Mouse (Mus musculus): Measurements from ENCODE around the gene Sf3a2. TPM values are rescaled to one million over a fixed set of nuclear protein-coding genes. Genes with fewer than 3 reads are reported as not detected.

Sf3a2 gene
- total and polyA plus RNA-seq, 3 experiments: 50.4 to 210 TPM; not detected in 1

- Histone ChIP-seq H3K27ac (ENCODE audit: control insufficient read depth, low read depth, low read length) (no peak overlapping the region), H3K4me1 (ENCODE audit: control insufficient read depth in 1 of 2, insufficient read depth in 2 of 2, low read length in 2 of 2) (peaks cover 0 to 12% of the 10 kb centered on the region in 2 experiments; a peak in 1 of 4 replicates), H3K4me3 (ENCODE audit: control insufficient read depth in 1 of 2, insufficient read depth in 1 of 2, low read depth in 2 of 2, low read length in 2 of 2) (no peak overlapping the region), H3K9ac (ENCODE audit: control insufficient read depth, low read depth, low read length, poor library complexity, severe bottlenecking) (no peak overlapping the region), H3K79me2 (ENCODE audit: control insufficient read depth, insufficient read depth, low read length, poor library complexity) (peaks cover 39% of the 10 kb centered on the region), H3K36me3 (ENCODE audit: control insufficient read depth in 1 of 2, insufficient read depth in 2 of 2, low read length in 2 of 2) (peaks cover 0 to 6% of the 10 kb centered on the region in 2 experiments; a peak in 1 of 4 replicates), H3K27me3 (ENCODE audit: control insufficient read depth in 1 of 2, insufficient read depth in 2 of 2, low read length in 2 of 2) (no peaks in the 10 kb centered on the region), H3K9me3 (replicated peaks; ENCODE audit: insufficient read depth, low read length) (no peaks in the 10 kb centered on the region)
- DNase-seq (ENCODE audit: low read depth, low spot score): no peak
- TF ChIP-seq E2F4 (IDR thresholded peaks at IDR 0.05; ENCODE audit: borderline replicate concordance, low read depth, low read length) (no peak), BHLHE40 (IDR thresholded peaks at IDR 0.05; ENCODE audit: borderline replicate concordance, low read depth, low read length) (no peak), GABPA (IDR thresholded peaks at IDR 0.05; ENCODE audit: low read depth, low read length) (no peak), POLR2A (IDR thresholded peaks at IDR 0.05; ENCODE audit: control insufficient read depth in 1 of 2, insufficient read depth in 1 of 2, low read depth in 1 of 2, low read length in 2 of 2, poor library complexity in 1 of 2) (no peak; a peak in 1 of 4 replicates), USF1 (IDR thresholded peaks at IDR 0.05; ENCODE audit: low read depth, low read length) (no peak), ZKSCAN1 (IDR thresholded peaks at IDR 0.05; ENCODE audit: low read depth, low read length) (no peak), KAT2A (conservative IDR thresholded peaks at IDR 0.05; ENCODE audit: low read depth, low read length) (no peak), NRF1 (IDR thresholded peaks at IDR 0.05; ENCODE audit: insufficient read depth, low read depth, low read length, poor library complexity, severe bottlenecking) (no peak), EP300 (IDR thresholded peaks at IDR 0.05; ENCODE audit: low read depth in 1 of 2, low read length in 2 of 2) (no peak), ZMIZ1 (IDR thresholded peaks at IDR 0.05; ENCODE audit: low read depth, low read length) (no peak)
Observed at GRCm38 (mm10) chr10:80802204-80802912, 4.4 kb downstream of the Sf3a2 start.

GRCm38 (mm10) chr10:80802996-80803395 is 5.0 kb downstream of the Sf3a2 start:
- TF ChIP-seq JUND (IDR thresholded peaks at IDR 0.05; ENCODE audit: low read depth, low read length) (no peak), MXI1 (IDR thresholded peaks at IDR 0.05; ENCODE audit: low read depth, low read length) (no peak), MYC (IDR thresholded peaks at IDR 0.05; ENCODE audit: low read depth, low read length) (no peak), MYB (IDR thresholded peaks at IDR 0.05; ENCODE audit: low read depth, low read length) (no peak), ZMIZ1 (IDR thresholded peaks at IDR 0.05; ENCODE audit: low read depth, low read length) (no peak), TAL1 (IDR thresholded peaks at IDR 0.05; ENCODE audit: low read length) (no peak), SMC3 (IDR thresholded peaks at IDR 0.05; ENCODE audit: low read depth, low read length) (no peak), SIN3A (IDR thresholded peaks at IDR 0.05; ENCODE audit: low read length) (no peak), CHD2 (IDR thresholded peaks at IDR 0.05; ENCODE audit: low read length) (no peak), EP300 (IDR thresholded peaks at IDR 0.05; ENCODE audit: low read depth in 1 of 2, low read length in 2 of 2) (no peak), UBTF (IDR thresholded peaks at IDR 0.05; ENCODE audit: borderline replicate concordance, insufficient read depth, low read depth, low read length) (no peak), MAFK (IDR thresholded peaks at IDR 0.05; ENCODE audit: borderline replicate concordance, low read depth, low read length) (no peak), KAT2A (conservative IDR thresholded peaks at IDR 0.05; ENCODE audit: low read depth, low read length) (no peak), ETS1 (IDR thresholded peaks at IDR 0.05; ENCODE audit: low read depth, low read length) (no peak), NELFE (IDR thresholded peaks at IDR 0.05; ENCODE audit: low read depth, low read length) (no peak)
- H3K9ac ChIP-seq (ENCODE audit: control insufficient read depth, low read depth, low read length, poor library complexity, severe bottlenecking): no peak overlapping the region
- H3K27me3 ChIP-seq (ENCODE audit: control insufficient read depth in 1 of 2, insufficient read depth in 2 of 2, low read length in 2 of 2): no peaks in the 10 kb centered on the region
- H3K36me3 ChIP-seq (ENCODE audit: control insufficient read depth in 1 of 2, insufficient read depth in 2 of 2, low read length in 2 of 2): peaks cover 0 to 6% of the 10 kb centered on the region in 2 experiments; a peak in 1 of 4 replicates
- H3K27ac ChIP-seq (ENCODE audit: control insufficient read depth, low read depth, low read length): no peak overlapping the region
- peaks cover 0 to 12% of the 10 kb centered on the region in 2 experiments; a peak in 1 of 4 replicates for H3K4me1 ChIP-seq (ENCODE audit: control insufficient read depth in 1 of 2, insufficient read depth in 2 of 2, low read length in 2 of 2)
- H3K79me2 ChIP-seq (ENCODE audit: control insufficient read depth, insufficient read depth, low read length, poor library complexity): peaks cover 33% of the 10 kb centered on the region
- no peaks in the 10 kb centered on the region for H3K9me3 ChIP-seq (replicated peaks; ENCODE audit: insufficient read depth, low read length)
- no peak overlapping the region for H3K4me3 ChIP-seq (ENCODE audit: control insufficient read depth in 1 of 2, insufficient read depth in 1 of 2, low read depth in 2 of 2, low read length in 2 of 2)
- DNase-seq (ENCODE audit: low read depth, low spot score): no peak

Measured in MEL (cell line).